Mouse (Mus musculus): ENCODE data around the gene P2ry4.

Gene P2ry4

GRCm38 (mm10) chrX:100594791-100595190 is at the start of gene P2ry4:
Gene P2ry4, minus strand, starts transcription at chrX:100594869.
- DNase-seq, result no peak

GRCm38 (mm10) chrX:100638477-100638876 is 43.8 kb upstream of the P2ry4 start:
- no peak for DNase-seq

- DNase-seq, result no peak
Observed at GRCm38 (mm10) chrX:100629076-100629475, 34.4 kb upstream of the P2ry4 start.

- DNase-seq, result peak; percentile 84 to 93
Observed at GRCm38 (mm10) chrX:100625802-100626793, 31.4 kb upstream of the P2ry4 start, which contains the start of gene Pdzd11. Gene Pdzd11, minus strand, starts transcription at chrX:100626568.

- DNase-seq, result no peak
Observed at GRCm38 (mm10) chrX:100625546-100625801, 30.8 kb upstream of the P2ry4 start, which contains the start of gene Kif4. Gene Kif4, plus strand, starts transcription at chrX:100625737.

GRCm38 (mm10) chrX:100625146-100625545 is 30.5 kb upstream of the P2ry4 start:
- DNase-seq, result no peak

- no peak for DNase-seq
Observed at GRCm38 (mm10) chrX:100624242-100624641, 29.6 kb upstream of the P2ry4 start.

- DNase-seq, result peak in 1 of 2 experiments; percentile 4
Observed at GRCm38 (mm10) chrX:100621366-100621765, 26.7 kb upstream of the P2ry4 start.

- no peak for DNase-seq
Observed at GRCm38 (mm10) chrX:100618488-100618887, 23.8 kb upstream of the P2ry4 start.

- no peak for DNase-seq
Observed at GRCm38 (mm10) chrX:100605314-100605713, 10.6 kb upstream of the P2ry4 start, which contains the start of gene Arr3. Gene Arr3, plus strand, starts transcription at chrX:100605497.

GRCm38 (mm10) chrX:100599755-100600154 is 5.1 kb upstream of the P2ry4 start:
- no peak for DNase-seq

- peak in 1 of 2 experiments; percentile 13 for DNase-seq
Observed at GRCm38 (mm10) chrX:100597439-100597838, 2.8 kb upstream of the P2ry4 start.

GRCm38 (mm10) chrX:100571951-100572350 is 22.7 kb downstream of the P2ry4 start, which contains the start of gene Awat1:
Gene Awat1, plus strand, starts transcription at chrX:100572251.
- no peak for DNase-seq

GRCm38 (mm10) chrX:100565696-100566095 is 29.0 kb downstream of the P2ry4 start:
- no peak for DNase-seq

GRCm38 (mm10) chrX:100556026-100556425 is 38.6 kb downstream of the P2ry4 start:
- no peak for DNase-seq
